Mouse (Mus musculus): Measurements from ENCODE around the gene Zfp39.

DNA sequence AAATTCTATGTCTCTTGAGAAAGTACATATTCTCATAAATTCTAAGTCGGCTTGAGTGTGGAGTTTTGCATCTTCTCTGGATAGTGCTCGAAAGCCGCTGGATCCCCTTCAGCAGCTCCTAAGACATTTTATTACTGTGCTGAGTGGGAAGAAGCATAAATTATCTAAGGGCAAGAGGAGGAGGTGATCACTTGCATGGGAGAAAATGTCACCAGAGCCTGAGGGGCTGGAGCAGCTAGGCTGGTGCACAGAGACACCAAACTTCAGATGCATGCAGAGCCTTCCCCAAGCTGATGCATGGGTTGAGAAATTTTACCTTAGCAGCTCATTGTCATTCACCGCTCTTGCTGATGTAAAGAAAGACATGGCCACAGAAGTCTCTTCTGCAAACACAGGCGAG is 40.1 kb upstream of the Zfp39 start:
- no peak for TF ChIP-seq CTCF (conservative IDR thresholded peaks at IDR 0.05; ENCODE audit: insufficient read depth, insufficient read length, low read depth, low read length)
- TF ChIP-seq POLR2A (IDR thresholded peaks at IDR 0.05; ENCODE audit: low read depth, low read length): no peak

All from kidney, adult 2 months (tissue).